Mouse (Mus musculus) bone marrow macrophage, adult 2 months (primary cell): ENCODE measurements around the gene Amotl1.

Source experiments
- CTCF ChIP-seq: IDR thresholded peaks from 2 replicates; pipeline ENCODE4 v1.5.1; 2012; ENCODE audit warnings: low read depth, mild to moderate bottlenecking, low read length, moderate library complexity
- POLR2A ChIP-seq: IDR thresholded peaks from 2 replicates; pipeline ENCODE4 v1.6.1; 2012; ENCODE audit warnings: mild to moderate bottlenecking, low read depth, low read length, borderline replicate concordance

DNA sequence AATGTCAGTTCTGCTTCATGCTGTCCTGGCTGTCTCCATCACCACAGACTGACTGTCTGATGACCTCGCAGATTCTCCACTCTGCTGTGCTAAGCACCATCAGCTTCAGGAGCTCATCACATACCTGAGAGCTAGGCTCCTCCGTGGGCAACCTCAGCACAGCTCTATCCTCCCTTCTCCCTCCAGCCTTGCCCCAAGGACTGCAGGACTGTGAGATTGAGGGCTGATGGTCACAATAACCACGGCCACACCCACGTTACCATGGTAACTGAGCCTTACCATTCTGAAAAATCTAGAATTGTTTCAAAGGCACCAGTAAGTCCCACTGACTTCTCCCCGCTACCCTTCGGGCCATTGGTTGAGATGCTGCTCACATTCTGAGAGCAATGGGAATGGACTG lies 1.5 kb downstream of the Amotl1 start:
- TF ChIP-seq POLR2A (no peak), CTCF (no peak)
